Mouse (Mus musculus): ENCODE results near the gene Arid3a.

GRCm38 (mm10) chr10:79924998-79925784 lies 1.7 kb upstream of the Arid3a start:
- TF ChIP-seq POLR2A (IDR thresholded peaks at IDR 0.05; ENCODE audit: control insufficient read depth, low read depth, low read length) (no peak), CTCF (IDR thresholded peaks at IDR 0.05; ENCODE audit: control insufficient read depth, insufficient read depth, insufficient replicate concordance, low read depth, low read length) (peak; percentile 100)
